ENCODE assay signal across 13 mouse cellular contexts in the genomic region with DNA sequence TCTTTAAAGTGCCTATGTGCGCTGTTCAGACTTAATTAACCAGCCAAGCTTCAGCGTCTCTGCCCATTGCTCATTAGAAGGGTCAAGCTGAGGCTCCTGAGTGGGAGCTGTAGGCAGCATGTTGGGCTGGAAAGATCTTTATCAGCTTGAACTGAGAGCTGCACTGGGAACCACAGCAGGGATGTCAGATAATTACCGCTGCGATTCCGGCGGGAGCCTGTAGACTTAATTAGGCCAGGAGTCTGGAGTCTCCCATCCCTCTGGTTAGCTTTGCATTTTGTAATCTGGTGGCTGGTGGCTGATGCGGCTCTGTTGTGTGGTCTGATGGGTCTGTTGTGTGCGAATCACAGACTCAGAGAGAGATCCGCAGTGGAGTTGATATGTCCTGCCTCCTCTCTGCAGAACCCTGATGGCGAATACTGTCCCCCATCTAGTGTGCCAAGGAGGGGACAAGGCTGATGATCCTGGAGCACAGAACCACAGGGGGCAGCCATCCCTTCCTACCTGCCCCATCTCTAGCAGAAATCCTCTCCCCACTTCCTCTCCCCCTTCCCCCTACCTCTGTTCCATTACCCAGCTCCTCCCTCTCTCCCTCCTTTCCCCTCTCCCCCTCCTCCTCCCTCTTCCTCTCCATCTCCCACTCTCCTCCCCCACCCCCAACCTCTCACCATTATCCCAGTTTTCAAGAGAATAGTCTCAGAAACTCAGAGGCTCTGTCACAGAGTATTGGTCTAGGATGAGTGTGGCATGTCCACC. TPM values are rescaled to one million over a fixed set of nuclear protein-coding genes. Genes with fewer than 3 reads are reported as not detected.
A peak's percentile ranks its signal among the peaks of the same experiment; 100 is the strongest.
DNase-seq lines count a peak whose midpoint lies in the region; ATAC-seq lines count a peak whose summit lies in the region.
"Had no signal": no experiment of that assay in that cellular context is flagged by ENCODE, and none has a peak within 500 bp of the region (broad histone marks: within the 10 kb centered on the region; RNA-seq: fewer than 3 reads in every experiment).

No protein-coding gene starts in this region.

- 0 out of 2 replicates have a peak, but pooled peaks have one; percentile 4 for ATAC-seq in kidney, embryonic 14.5 days (ENCODE audit: low FRiP score, low TSS enrichment)
- peak; percentile 67 for ATAC-seq in forebrain, embryonic 12.5 days (ENCODE audit: low FRiP score)
- peak; percentile 60 for ATAC-seq in hindbrain, embryonic 15.5 days (ENCODE audit: low FRiP score, low read depth)
- peak; percentile 57; the same call in 1 of the 2 replicates for ATAC-seq in neural tube, embryonic 14.5 days (ENCODE audit: low read depth)
- no peak for ATAC-seq in liver, embryonic 11.5 days (replicated peaks; ENCODE audit: low FRiP score)

- peaks cover 19% of the 10 kb centered on the region for H3K4me1 ChIP-seq in kidney, embryonic 14.5 days (ENCODE audit: control insufficient read depth, insufficient read depth, low read length)
- peaks cover 43% of the 10 kb centered on the region for H3K4me1 ChIP-seq in forebrain, embryonic 12.5 days
- H3K4me1 ChIP-seq in hindbrain, embryonic 15.5 days (replicated peaks): peaks cover 39% of the 10 kb centered on the region
- H3K4me1 ChIP-seq in neural tube, embryonic 14.5 days (ENCODE audit: control insufficient read depth, insufficient read depth, low read length): peaks cover 19% of the 10 kb centered on the region; the same call in 1 of the 2 replicates
- H3K4me1 ChIP-seq in heart, embryonic 10.5 days: peaks cover 7% of the 10 kb centered on the region
- no peaks in the 10 kb centered on the region; the same call in 1 of the 2 replicates for H3K4me1 ChIP-seq in liver, embryonic 11.5 days (replicated peaks; ENCODE audit: control insufficient read depth, insufficient read depth, low read length)

- H3K27me3 ChIP-seq in kidney, embryonic 14.5 days (ENCODE audit: control insufficient read depth, insufficient read depth, low read length): no peaks in the 10 kb centered on the region
- no peaks in the 10 kb centered on the region for H3K27me3 ChIP-seq in forebrain, embryonic 12.5 days
- H3K27me3 ChIP-seq in hindbrain, embryonic 15.5 days: no peaks in the 10 kb centered on the region
- H3K27me3 ChIP-seq in neural tube, embryonic 14.5 days (ENCODE audit: control insufficient read depth, insufficient read depth, low read length): no peaks in the 10 kb centered on the region
- H3K27me3 ChIP-seq in heart, embryonic 10.5 days (ENCODE audit: insufficient read depth, poor library complexity, severe bottlenecking): peaks cover 33% of the 10 kb centered on the region
- H3K27me3 ChIP-seq in liver, embryonic 11.5 days (replicated peaks; ENCODE audit: control insufficient read depth, insufficient read depth, low read length): peaks cover 13% of the 10 kb centered on the region

- intact Hi-C loops in left cerebral cortex, postnatal 25 days (cut with DNase I): no loop called here

- H3K27ac ChIP-seq in kidney, embryonic 14.5 days (ENCODE audit: low read depth, low read length): no peak overlapping the region
- H3K27ac ChIP-seq in forebrain, embryonic 12.5 days: peak overlapping the region; percentile 91
- peak overlapping the region; percentile 52 for H3K27ac ChIP-seq in hindbrain, embryonic 15.5 days (replicated peaks)
- H3K27ac ChIP-seq in neural tube, embryonic 14.5 days (ENCODE audit: low read depth, low read length): peak overlapping the region; percentile 61
- H3K27ac ChIP-seq in heart, embryonic 10.5 days: no peak overlapping the region
- H3K27ac ChIP-seq in liver, embryonic 11.5 days (ENCODE audit: low read depth, low read length): no peak overlapping the region
- H3K27ac ChIP-seq: limb, embryonic 15.5 days had no signal

- WGBS in kidney, embryonic 14.5 days: 7% methylated on average over 10 of the region's 10 CpGs
- WGBS in forebrain, embryonic 12.5 days: 3% methylated on average over 10 of the region's 10 CpGs
- WGBS in hindbrain, embryonic 15.5 days: 6% methylated on average over 10 of the region's 10 CpGs
- WGBS in neural tube, embryonic 14.5 days: 3% methylated on average over 10 of the region's 10 CpGs
- 6% methylated on average over 10 of the region's 10 CpGs for WGBS in heart, embryonic 10.5 days
- 8% methylated on average over 10 of the region's 10 CpGs for WGBS in liver, embryonic 11.5 days

- H3K4me3 ChIP-seq in kidney, embryonic 14.5 days (ENCODE audit: low read length): no peak overlapping the region
- no peak overlapping the region for H3K4me3 ChIP-seq in forebrain, embryonic 12.5 days (replicated peaks)
- H3K4me3 ChIP-seq in hindbrain, embryonic 15.5 days: no peak overlapping the region
- no peak overlapping the region for H3K4me3 ChIP-seq in neural tube, embryonic 14.5 days (ENCODE audit: low read depth, low read length)
- no peak overlapping the region for H3K4me3 ChIP-seq in heart, embryonic 10.5 days
- no peak overlapping the region for H3K4me3 ChIP-seq in liver, embryonic 11.5 days (ENCODE audit: low read depth, low read length)
- H3K4me3 ChIP-seq: limb, embryonic 15.5 days had no signal

- H3K36me3 ChIP-seq in kidney, embryonic 14.5 days (ENCODE audit: control insufficient read depth, insufficient read depth, low read length): no peaks in the 10 kb centered on the region
- H3K36me3 ChIP-seq in forebrain, embryonic 12.5 days (replicated peaks): no peaks in the 10 kb centered on the region
- H3K36me3 ChIP-seq in hindbrain, embryonic 15.5 days: no peaks in the 10 kb centered on the region
- no peaks in the 10 kb centered on the region for H3K36me3 ChIP-seq in neural tube, embryonic 14.5 days (ENCODE audit: control insufficient read depth, insufficient read depth, low read length)
- no peaks in the 10 kb centered on the region for H3K36me3 ChIP-seq in heart, embryonic 10.5 days
- H3K36me3 ChIP-seq in liver, embryonic 11.5 days (ENCODE audit: control insufficient read depth, insufficient read depth, low read length): no peaks in the 10 kb centered on the region

- H3K9me3 ChIP-seq in kidney, embryonic 14.5 days (ENCODE audit: control insufficient read depth, low read length): peaks cover 3% of the 10 kb centered on the region; the same call in 1 of the 2 replicates
- 0 out of 2 replicates have a peak, but pooled peaks cover 2% of the 10 kb centered on the region for H3K9me3 ChIP-seq in forebrain, embryonic 12.5 days
- H3K9me3 ChIP-seq in hindbrain, embryonic 15.5 days: no peaks in the 10 kb centered on the region
- no peaks in the 10 kb centered on the region for H3K9me3 ChIP-seq in neural tube, embryonic 14.5 days (ENCODE audit: control insufficient read depth, low read length)
- H3K9me3 ChIP-seq in heart, embryonic 10.5 days: peaks cover 3% of the 10 kb centered on the region; the same call in 1 of the 2 replicates
- peaks cover 5% of the 10 kb centered on the region for H3K9me3 ChIP-seq in liver, embryonic 11.5 days (ENCODE audit: control insufficient read depth, low read length)
- H3K9me3 ChIP-seq: limb, embryonic 15.5 days had no signal

- H3K9ac ChIP-seq in kidney, embryonic 14.5 days (ENCODE audit: low read depth, low read length): no peak overlapping the region
- H3K9ac ChIP-seq in forebrain, embryonic 12.5 days: peak overlapping the region; percentile 21; the same call in 1 of the 2 replicates
- no peak overlapping the region for H3K9ac ChIP-seq in hindbrain, embryonic 15.5 days
- H3K9ac ChIP-seq in neural tube, embryonic 14.5 days (replicated peaks; ENCODE audit: low read depth, low read length): no peak overlapping the region
- no peak overlapping the region for H3K9ac ChIP-seq in liver, embryonic 11.5 days (ENCODE audit: low read depth, low read length)
- H3K9ac ChIP-seq: limb, embryonic 15.5 days had no signal

- no peak overlapping the region for H3K4me2 ChIP-seq in kidney, embryonic 14.5 days (replicated peaks; ENCODE audit: low read depth, low read length)
- peak overlapping the region; percentile 34 for H3K4me2 ChIP-seq in forebrain, embryonic 12.5 days
- H3K4me2 ChIP-seq in hindbrain, embryonic 15.5 days: no peak overlapping the region; the same call in 1 of the 2 replicates
- H3K4me2 ChIP-seq in neural tube, embryonic 14.5 days (ENCODE audit: low read depth, low read length): no peak overlapping the region
- H3K4me2 ChIP-seq in liver, embryonic 11.5 days: no peak overlapping the region
- H3K4me2 ChIP-seq: limb, embryonic 15.5 days had no signal

- DNase-seq in kidney, postnatal 36 days: no peak
- no peak for DNase-seq in heart, embryonic 10.5 days (ENCODE audit: low spot score)
- DNase-seq in liver, embryonic 11.5 days (ENCODE audit: low spot score): no peak
- no peak for DNase-seq in left cerebral cortex, postnatal 25 days (ENCODE audit: low spot score in 2 of 2)
- DNase-seq: cerebellum, postnatal 36 days; kidney, adult 2 months had no signal

RNA-seq across cellular contexts. Expression of a gene that starts 35.1 kb away (rescaled TPM):
- 0.10 and 0.12 TPM in 2 replicates for polyA plus RNA-seq in kidney, embryonic 14.5 days (2014; fragmentation: Nextera tagmentation; extraction: Ambion mirVana)
- polyA plus RNA-seq in forebrain, embryonic 12.5 days (2016; fragmentation: Nextera tagmentation; extraction: Ambion mirVana): 0.18 TPM in 1 of 2 replicates, not detected in the other
- 0.43 and 0.83 TPM in 2 replicates for polyA plus RNA-seq in hindbrain, embryonic 15.5 days (2015; fragmentation: Nextera tagmentation; extraction: Ambion mirVana)
- 0.52 and 1.4 TPM in 2 replicates for polyA plus RNA-seq in neural tube, embryonic 14.5 days (2014; fragmentation: Nextera tagmentation; extraction: Ambion mirVana)
- not detected in 2 replicates for polyA plus RNA-seq in heart, embryonic 10.5 days (2016; fragmentation: Nextera tagmentation; extraction: Ambion mirVana)
- polyA plus RNA-seq in liver, embryonic 11.5 days (2014; fragmentation: Nextera tagmentation; extraction: Ambion mirVana): not detected in 2 replicates
- 1 to 10 TPM; 6.4 to 6.6 TPM for total RNA-seq in left cerebral cortex, postnatal 25 days (2021)
- total RNA-seq: granulocyte monocyte progenitor cell, adult 5-6 weeks; heart, postnatal 25 days had no signal
- polyA plus RNA-seq: kidney, adult 2 months had no signal

RNA-seq across cellular contexts. Expression of a gene that starts 52.5 kb away (rescaled TPM):
- polyA plus RNA-seq in kidney, embryonic 14.5 days (2014; fragmentation: Nextera tagmentation; extraction: Ambion mirVana): 15.5 and 22.3 TPM in 2 replicates
- 22.5 and 26.7 TPM in 2 replicates for polyA plus RNA-seq in forebrain, embryonic 12.5 days (2016; fragmentation: Nextera tagmentation; extraction: Ambion mirVana)
- 53.9 and 55.2 TPM in 2 replicates for polyA plus RNA-seq in hindbrain, embryonic 15.5 days (2015; fragmentation: Nextera tagmentation; extraction: Ambion mirVana)
- polyA plus RNA-seq in neural tube, embryonic 14.5 days (2014; fragmentation: Nextera tagmentation; extraction: Ambion mirVana): 26.3 and 55.9 TPM in 2 replicates
- polyA plus RNA-seq in heart, embryonic 10.5 days (2016; fragmentation: Nextera tagmentation; extraction: Ambion mirVana): 6.4 and 7.3 TPM in 2 replicates
- 4.0 and 5.0 TPM in 2 replicates for polyA plus RNA-seq in liver, embryonic 11.5 days (2014; fragmentation: Nextera tagmentation; extraction: Ambion mirVana)
- 10 to 100 TPM; 65.9 to 78.4 TPM for total RNA-seq in left cerebral cortex, postnatal 25 days (2021)
- total RNA-seq: granulocyte monocyte progenitor cell, adult 5-6 weeks had no signal

Comparison
In these comparisons a context has a peak if more than half of its experiments do, and no peak if none do; other contexts are left out.
1. H3K27ac ChIP-seq: peak in forebrain, embryonic 12.5 days (single experiment), hindbrain, embryonic 15.5 days (single experiment) and neural tube, embryonic 14.5 days (single experiment); none in kidney, embryonic 14.5 days (single experiment), heart, embryonic 10.5 days (single experiment) and liver, embryonic 11.5 days (single experiment).